Mouse (Mus musculus): ENCODE results near the gene Lxn. TPM values are rescaled to one million over a fixed set of nuclear protein-coding genes. Genes with fewer than 3 reads are reported as not detected.

Gene Lxn
- total and polyA plus RNA-seq, 3 experiments: 14.3 to 33.3 (median 14.3) TPM

GRCm38 (mm10) chr3:67450601-67451210 lies 13.0 kb downstream of the Lxn start:
- no peak overlapping the region for H3K4me3 ChIP-seq (replicated peaks in 1 of 3; ENCODE audit: low read depth in 2 of 3, low read length in 2 of 3, poor library complexity in 1 of 3)
- no peak overlapping the region for H3K27ac ChIP-seq (ENCODE audit: insufficient read depth, low read depth)
- no peaks in the 10 kb centered on the region for H3K4me1 ChIP-seq (ENCODE audit: control insufficient read depth in 1 of 2, insufficient read depth in 2 of 2)
- in situ Hi-C loops (cut with MboI; ENCODE audit: low pct_ligation_motif_present, low pct_unique_long_range_greater_than_20kb, low sequenced_read_pairs) (no loop called here), dilution Hi-C loops (cut with MboI; ENCODE audit: extremely low pct_ligation_motif_present, extremely low pct_unique_long_range_greater_than_20kb, low sequenced_read_pairs) (no loop called here)
- H3K4me2 ChIP-seq (ENCODE audit: insufficient read depth, low read depth, poor library complexity, severe bottlenecking): no peak overlapping the region
- no peak overlapping the region for H3K9ac ChIP-seq (ENCODE audit: insufficient read depth, low read depth)
- H3K9me3 ChIP-seq (replicated peaks; ENCODE audit: low read length): peaks cover 2% of the 10 kb centered on the region
- H3K27me3 ChIP-seq (replicated peaks): no peaks in the 10 kb centered on the region
- peaks cover 65 to 90% of the 10 kb centered on the region in 2 experiments for H3K36me3 ChIP-seq (replicated peaks in 1 of 2; ENCODE audit: control insufficient read depth in 1 of 2, insufficient read depth in 1 of 2, low read length in 1 of 2)
- DNase-seq (ENCODE audit: extremely low read depth): no peak
- no peaks in the 10 kb centered on the region for H3K79me2 ChIP-seq (replicated peaks; ENCODE audit: control insufficient read depth, extremely low read depth, insufficient read depth, poor library complexity, severe bottlenecking)
- TF ChIP-seq POLR2AphosphoS2 (IDR thresholded peaks at IDR 0.05; ENCODE audit: low read depth, low read length) (no peak), SMC3 (IDR thresholded peaks at IDR 0.05; ENCODE audit: low read depth, low read length) (no peak), JUN (IDR thresholded peaks at IDR 0.05; ENCODE audit: insufficient read depth, low read depth, low read length) (no peak), CHD2 (IDR thresholded peaks at IDR 0.05; ENCODE audit: low read length) (no peak), RCOR1 (conservative IDR thresholded peaks at IDR 0.05; ENCODE audit: low read depth, low read length) (no peak), MAX (IDR thresholded peaks at IDR 0.05; ENCODE audit: low read length) (no peak), UBTF (IDR thresholded peaks at IDR 0.05; ENCODE audit: low read depth, low read length) (no peak), MYC (IDR thresholded peaks at IDR 0.05; ENCODE audit: low read depth, low read length) (no peak), E2F4 (IDR thresholded peaks at IDR 0.05; ENCODE audit: insufficient replicate concordance, low read depth, low read length) (no peak)

GRCm38 (mm10) chr3:67449660-67450059 lies 14.1 kb downstream of the Lxn start:
- Histone ChIP-seq H3K36me3 (replicated peaks in 1 of 2; ENCODE audit: control insufficient read depth in 1 of 2, insufficient read depth in 1 of 2, low read length in 1 of 2) (peaks cover 58 to 89% of the 10 kb centered on the region in 2 experiments), H3K79me2 (replicated peaks; ENCODE audit: control insufficient read depth, extremely low read depth, insufficient read depth, poor library complexity, severe bottlenecking) (no peaks in the 10 kb centered on the region), H3K9me3 (replicated peaks; ENCODE audit: low read length) (peaks cover 2% of the 10 kb centered on the region), H3K27me3 (replicated peaks) (no peaks in the 10 kb centered on the region), H3K4me3 (replicated peaks in 1 of 3; ENCODE audit: low read depth in 2 of 3, low read length in 2 of 3, poor library complexity in 1 of 3) (no peak overlapping the region), H3K27ac (ENCODE audit: insufficient read depth, low read depth) (no peak overlapping the region; the same call in 1 of the 2 replicates), H3K4me2 (ENCODE audit: insufficient read depth, low read depth, poor library complexity, severe bottlenecking) (no peak overlapping the region), H3K4me1 (ENCODE audit: control insufficient read depth in 1 of 2, insufficient read depth in 2 of 2) (no peaks in the 10 kb centered on the region), H3K9ac (ENCODE audit: insufficient read depth, low read depth) (no peak overlapping the region)
- TF ChIP-seq MAFK (IDR thresholded peaks at IDR 0.05; ENCODE audit: insufficient replicate concordance, low read length) (no peak), MXI1 (IDR thresholded peaks at IDR 0.05; ENCODE audit: low read depth, low read length) (no peak), POLR2A (IDR thresholded peaks at IDR 0.05; ENCODE audit: low read depth, low read length) (no peak), POLR2AphosphoS2 (IDR thresholded peaks at IDR 0.05; ENCODE audit: low read depth, low read length) (no peak), IRF4 (IDR thresholded peaks at IDR 0.05; ENCODE audit: low read depth, low read length) (no peak), ZKSCAN1 (IDR thresholded peaks at IDR 0.05; ENCODE audit: borderline replicate concordance, low read depth, low read length) (no peak), JUND (conservative IDR thresholded peaks at IDR 0.05; ENCODE audit: low read depth, low read length) (no peak), CTCF (conservative IDR thresholded peaks at IDR 0.05 in 1 of 2, IDR thresholded peaks at IDR 0.05 in 1 of 2; ENCODE audit: low read depth in 2 of 2, low read length in 2 of 2) (no peak), PAX5 (IDR thresholded peaks at IDR 0.05; ENCODE audit: low read length) (no peak), ETS1 (conservative IDR thresholded peaks at IDR 0.05; ENCODE audit: low read depth, low read length) (no peak), SIN3A (IDR thresholded peaks at IDR 0.05; ENCODE audit: low read length) (no peak), MAZ (IDR thresholded peaks at IDR 0.05; ENCODE audit: low read depth, low read length) (no peak), ZMIZ1 (IDR thresholded peaks at IDR 0.05; ENCODE audit: low read depth, low read length) (no peak), JUN (IDR thresholded peaks at IDR 0.05; ENCODE audit: insufficient read depth, low read depth, low read length) (no peak), CHD1 (IDR thresholded peaks at IDR 0.05; ENCODE audit: low read depth, low read length) (no peak), USF1 (IDR thresholded peaks at IDR 0.05; ENCODE audit: low read depth, low read length) (no peak), MAX (IDR thresholded peaks at IDR 0.05; ENCODE audit: low read length) (no peak), CHD2 (IDR thresholded peaks at IDR 0.05; ENCODE audit: low read length) (no peak)
- no peak for DNase-seq (ENCODE audit: extremely low read depth)
- in situ Hi-C loops (cut with MboI; ENCODE audit: low pct_ligation_motif_present, low pct_unique_long_range_greater_than_20kb, low sequenced_read_pairs) (no loop called here), dilution Hi-C loops (cut with MboI; ENCODE audit: extremely low pct_ligation_motif_present, extremely low pct_unique_long_range_greater_than_20kb, low sequenced_read_pairs) (no loop called here)
